Mouse (Mus musculus): Measurements from ENCODE around the gene U2af1. TPM values are rescaled to one million over a fixed set of nuclear protein-coding genes. Genes with fewer than 3 reads are reported as not detected.

U2af1 gene
- total and polyA plus RNA-seq, 3 experiments: 211 to 928 (median 498) TPM

DNA sequence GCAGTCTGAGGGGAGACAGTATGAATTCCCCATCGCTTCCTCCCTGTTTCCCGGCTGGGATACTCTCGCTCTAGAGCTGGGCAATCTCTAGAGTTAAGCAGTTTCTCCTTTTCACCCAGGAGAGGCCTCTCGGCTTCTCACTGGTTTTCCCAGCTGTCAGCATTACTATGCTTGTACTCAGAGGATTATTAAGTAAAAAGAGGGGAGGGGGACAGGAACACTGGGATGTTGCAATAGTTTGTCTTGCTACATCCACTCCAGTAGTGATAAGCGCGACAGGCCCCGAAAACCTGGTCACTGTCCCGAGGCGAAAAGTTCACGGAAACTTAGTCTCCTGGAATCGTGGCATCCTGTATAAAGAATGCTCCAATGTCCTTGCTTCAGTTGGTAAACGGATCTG lies 13.6 kb upstream of the U2af1 start:
- no peak overlapping the region for H3K4me3 ChIP-seq (ENCODE audit: control insufficient read depth in 1 of 2, insufficient read depth in 1 of 2, low read depth in 2 of 2, low read length in 2 of 2)
- TF ChIP-seq POLR2AphosphoS5 (IDR thresholded peaks at IDR 0.05; ENCODE audit: borderline replicate concordance, low read depth, low read length) (no peak), MAZ (IDR thresholded peaks at IDR 0.05; ENCODE audit: low read depth, low read length) (no peak), RCOR1 (IDR thresholded peaks at IDR 0.05; ENCODE audit: low read depth, low read length) (no peak), TBP (IDR thresholded peaks at IDR 0.05; ENCODE audit: low read depth, low read length) (no peak), KAT2A (conservative IDR thresholded peaks at IDR 0.05; ENCODE audit: low read depth, low read length) (no peak), ZNF384 (IDR thresholded peaks at IDR 0.05; ENCODE audit: low read depth, low read length) (no peak), SIN3A (IDR thresholded peaks at IDR 0.05; ENCODE audit: low read length) (no peak), ZC3H11A (IDR thresholded peaks at IDR 0.05; ENCODE audit: low read depth, low read length) (no peak), CHD1 (IDR thresholded peaks at IDR 0.05; ENCODE audit: low read depth, low read length) (no peak)
- no peak overlapping the region for H3K27ac ChIP-seq (ENCODE audit: control insufficient read depth, low read depth, low read length)
- no peaks in the 10 kb centered on the region for H3K79me2 ChIP-seq (ENCODE audit: control insufficient read depth, insufficient read depth, low read length, poor library complexity)
- no peaks in the 10 kb centered on the region for H3K36me3 ChIP-seq (ENCODE audit: control insufficient read depth in 1 of 2, insufficient read depth in 2 of 2, low read length in 2 of 2)
- no peaks in the 10 kb centered on the region for H3K9me3 ChIP-seq (replicated peaks; ENCODE audit: insufficient read depth, low read length)
- no peak for DNase-seq (ENCODE audit: low read depth, low spot score)
- peaks cover 2 to 4% of the 10 kb centered on the region in 2 experiments for H3K27me3 ChIP-seq (ENCODE audit: control insufficient read depth in 1 of 2, insufficient read depth in 2 of 2, low read length in 2 of 2)
- H3K4me1 ChIP-seq (ENCODE audit: control insufficient read depth in 1 of 2, insufficient read depth in 2 of 2, low read length in 2 of 2): no peaks in the 10 kb centered on the region
- no peak overlapping the region for H3K9ac ChIP-seq (ENCODE audit: control insufficient read depth, low read depth, low read length, poor library complexity, severe bottlenecking)

DNA sequence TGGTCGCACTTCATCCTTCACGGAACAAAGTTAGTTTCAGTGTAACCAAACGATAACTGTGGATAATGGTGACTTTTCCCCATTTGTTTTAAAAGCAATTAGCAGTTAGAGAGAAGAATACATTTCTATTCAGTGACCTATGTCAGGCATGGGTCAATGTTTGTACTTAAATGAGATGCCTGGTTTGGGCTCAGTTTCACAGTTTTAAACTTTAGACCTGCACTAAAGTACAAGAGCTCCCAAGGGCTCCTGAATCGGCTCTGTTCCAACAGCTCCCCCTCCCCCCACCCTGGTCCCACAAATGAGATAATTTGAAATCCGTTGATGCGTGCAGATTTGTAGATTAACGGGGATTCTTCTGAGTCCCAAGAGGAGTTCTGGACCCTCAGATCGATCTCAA lies 13.0 kb upstream of the U2af1 start:
- Histone ChIP-seq H3K4me1 (ENCODE audit: control insufficient read depth in 1 of 2, insufficient read depth in 2 of 2, low read length in 2 of 2) (no peaks in the 10 kb centered on the region), H3K79me2 (ENCODE audit: control insufficient read depth, insufficient read depth, low read length, poor library complexity) (no peaks in the 10 kb centered on the region), H3K9me3 (replicated peaks; ENCODE audit: insufficient read depth, low read length) (no peaks in the 10 kb centered on the region), H3K27me3 (ENCODE audit: control insufficient read depth in 1 of 2, insufficient read depth in 2 of 2, low read length in 2 of 2) (peaks cover 2 to 4% of the 10 kb centered on the region in 2 experiments), H3K27ac (ENCODE audit: control insufficient read depth, low read depth, low read length) (no peak overlapping the region), H3K4me3 (ENCODE audit: control insufficient read depth in 1 of 2, insufficient read depth in 1 of 2, low read depth in 2 of 2, low read length in 2 of 2) (no peak overlapping the region), H3K9ac (ENCODE audit: control insufficient read depth, low read depth, low read length, poor library complexity, severe bottlenecking) (no peak overlapping the region), H3K36me3 (ENCODE audit: control insufficient read depth in 1 of 2, insufficient read depth in 2 of 2, low read length in 2 of 2) (no peaks in the 10 kb centered on the region)
- no peak for DNase-seq (ENCODE audit: low read depth, low spot score)
- TF ChIP-seq RAD21 (IDR thresholded peaks at IDR 0.05; ENCODE audit: low read depth, low read length) (no peak), ZKSCAN1 (IDR thresholded peaks at IDR 0.05; ENCODE audit: low read depth, low read length) (no peak), USF1 (IDR thresholded peaks at IDR 0.05; ENCODE audit: low read depth, low read length) (no peak), BHLHE40 (IDR thresholded peaks at IDR 0.05; ENCODE audit: borderline replicate concordance, low read depth, low read length) (no peak), MAZ (IDR thresholded peaks at IDR 0.05; ENCODE audit: low read depth, low read length) (no peak), GABPA (IDR thresholded peaks at IDR 0.05; ENCODE audit: low read depth, low read length) (no peak), POLR2AphosphoS5 (IDR thresholded peaks at IDR 0.05; ENCODE audit: borderline replicate concordance, low read depth, low read length) (no peak), TAL1 (IDR thresholded peaks at IDR 0.05; ENCODE audit: low read length) (no peak)

DNA sequence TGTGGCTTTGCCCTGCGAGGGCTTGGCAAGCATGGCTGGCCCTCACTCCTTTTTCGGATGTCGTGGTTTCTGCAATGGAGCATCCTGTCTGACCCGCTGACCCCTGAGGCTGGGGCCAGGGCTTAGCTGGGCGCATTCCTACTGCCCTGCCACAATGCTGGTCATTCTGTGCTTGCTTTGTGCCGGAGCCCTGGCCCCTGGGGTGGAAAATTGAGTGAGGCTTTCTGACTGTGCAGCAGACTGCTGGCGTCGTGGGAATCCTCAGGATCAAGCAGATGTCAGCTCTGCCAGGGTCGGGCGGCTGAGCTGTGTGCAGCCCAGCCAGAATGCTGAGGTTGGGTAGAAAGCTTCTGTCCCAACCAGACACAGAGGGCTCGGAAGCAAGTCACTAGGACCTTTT lies 11.5 kb upstream of the U2af1 start:
- no peak for DNase-seq (ENCODE audit: low read depth, low spot score)

More for the DNA sequence above, 11.5 kb upstream of the U2af1 start:
- H3K36me3 ChIP-seq (ENCODE audit: control insufficient read depth in 1 of 2, insufficient read depth in 2 of 2, low read length in 2 of 2): no peaks in the 10 kb centered on the region
- no peaks in the 10 kb centered on the region for H3K4me1 ChIP-seq (ENCODE audit: control insufficient read depth in 1 of 2, insufficient read depth in 2 of 2, low read length in 2 of 2)
- no peaks in the 10 kb centered on the region for H3K9me3 ChIP-seq (replicated peaks; ENCODE audit: insufficient read depth, low read length)
- H3K27me3 ChIP-seq (ENCODE audit: control insufficient read depth in 1 of 2, insufficient read depth in 2 of 2, low read length in 2 of 2): peaks cover 2 to 4% of the 10 kb centered on the region in 2 experiments
- H3K27ac ChIP-seq (ENCODE audit: control insufficient read depth, low read depth, low read length): no peak overlapping the region
- H3K79me2 ChIP-seq (ENCODE audit: control insufficient read depth, insufficient read depth, low read length, poor library complexity): no peaks in the 10 kb centered on the region
- no peak overlapping the region for H3K4me3 ChIP-seq (ENCODE audit: control insufficient read depth in 1 of 2, insufficient read depth in 1 of 2, low read depth in 2 of 2, low read length in 2 of 2)
- H3K9ac ChIP-seq (ENCODE audit: control insufficient read depth, low read depth, low read length, poor library complexity, severe bottlenecking): no peak overlapping the region
- TF ChIP-seq JUND (IDR thresholded peaks at IDR 0.05; ENCODE audit: low read depth, low read length): no peak

Measured in MEL (cell line).